Mouse (Mus musculus): ENCODE results near the gene Pdhb. TPM values are rescaled to one million over a fixed set of nuclear protein-coding genes. Genes with fewer than 3 reads are reported as not detected.

Pdhb gene
- total and polyA plus RNA-seq, 3 experiments: 76.1 to 182 (median 79.4) TPM

DNA sequence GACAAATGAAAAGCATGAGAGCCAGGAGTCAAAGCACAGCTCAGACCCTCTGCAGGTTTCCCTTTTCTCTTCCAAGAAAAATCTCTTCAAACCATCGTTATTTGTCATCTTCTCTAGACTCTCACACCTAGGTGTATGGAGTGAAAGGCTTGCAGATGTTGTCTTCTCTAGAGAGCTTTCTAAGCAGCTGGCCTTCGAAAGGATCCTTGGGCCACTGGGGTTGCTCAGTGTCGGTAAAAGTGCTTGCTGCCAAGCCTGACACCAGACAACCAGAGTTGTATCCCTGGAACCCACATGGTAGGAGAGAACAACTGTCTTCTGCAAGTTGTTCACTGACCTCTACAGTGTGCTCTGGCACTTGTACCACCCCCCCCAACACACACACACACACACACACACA lies 13.7 kb downstream of the Pdhb start:
- no peak for DNase-seq (ENCODE audit: low spot score)
- no peak for TF ChIP-seq CTCF (IDR thresholded peaks at IDR 0.05; ENCODE audit: low read depth, low read length)
- Histone ChIP-seq H3K4me1 (ENCODE audit: insufficient read depth, low read depth, low read length) (no peaks in the 10 kb centered on the region), H3K36me3 (replicated peaks) (peaks cover 34% of the 10 kb centered on the region), H3K27me3 (ENCODE audit: insufficient read depth, low read length) (no peaks in the 10 kb centered on the region), H3K4me3 (ENCODE audit: low read depth, low read length) (no peak overlapping the region), H3K9me3 (replicated peaks) (no peaks in the 10 kb centered on the region)
- ATAC-seq (ENCODE audit: extremely low read depth, insufficient number of reproducible peaks, low FRiP score, poor library complexity, severe bottlenecking): no peak

DNA sequence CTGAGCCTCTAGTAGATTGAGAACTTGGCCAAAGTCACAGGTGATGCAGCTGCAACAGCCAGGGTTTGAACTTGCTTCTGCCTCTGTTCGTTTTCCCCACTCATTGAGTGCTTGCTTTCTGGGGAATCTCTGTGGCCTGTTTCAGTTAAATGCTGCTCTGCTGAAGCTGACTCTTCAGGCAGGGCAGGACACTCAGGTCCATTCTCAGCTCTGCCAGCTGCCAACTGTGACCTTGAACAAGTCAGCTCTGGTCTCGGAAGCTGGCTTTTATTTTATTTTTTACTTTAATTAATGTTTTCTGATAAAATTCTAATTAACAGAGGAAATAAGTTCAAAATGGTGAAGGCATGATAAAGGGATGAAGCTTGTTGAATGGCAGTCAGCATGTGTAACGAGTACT lies 14.1 kb downstream of the Pdhb start:
- ATAC-seq (ENCODE audit: extremely low read depth, insufficient number of reproducible peaks, low FRiP score, poor library complexity, severe bottlenecking): no peak
- no peaks in the 10 kb centered on the region for H3K4me1 ChIP-seq (ENCODE audit: insufficient read depth, low read depth, low read length)
- H3K27me3 ChIP-seq (ENCODE audit: insufficient read depth, low read length): no peaks in the 10 kb centered on the region

DNA sequence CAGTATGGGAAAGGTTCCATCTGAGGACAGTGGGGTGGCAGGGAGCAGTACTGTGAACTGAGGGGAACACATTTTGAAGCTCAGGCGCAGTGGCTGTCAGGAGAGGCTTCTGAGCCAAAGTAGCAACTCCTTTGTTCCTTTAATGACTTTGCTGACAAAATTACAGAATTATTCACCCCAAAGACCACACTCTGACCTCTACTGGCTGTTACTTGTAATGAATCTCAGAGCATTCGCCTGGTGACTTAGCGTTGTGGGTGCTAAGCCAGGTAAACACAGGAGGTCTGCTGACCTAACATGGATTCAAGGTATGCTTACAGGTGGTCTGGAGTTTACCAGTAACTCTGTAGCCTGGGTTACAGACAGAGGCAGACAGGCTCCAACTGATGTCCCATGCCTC lies 15.9 kb downstream of the Pdhb start:
- H3K4me3 ChIP-seq (ENCODE audit: low read depth, low read length): no peak overlapping the region
- ATAC-seq (ENCODE audit: extremely low read depth, insufficient number of reproducible peaks, low FRiP score, poor library complexity, severe bottlenecking): peak; percentile 40; the same call in 1 of the 2 replicates
- DNase-seq (ENCODE audit: low spot score): no peak
- TF ChIP-seq GATA1 (IDR thresholded peaks at IDR 0.05; ENCODE audit: borderline replicate concordance, low read length): no peak
- no peaks in the 10 kb centered on the region for H3K9me3 ChIP-seq (replicated peaks)
- no peaks in the 10 kb centered on the region for H3K27me3 ChIP-seq (ENCODE audit: insufficient read depth, low read length)
- peaks cover 24% of the 10 kb centered on the region for H3K36me3 ChIP-seq (replicated peaks)
- no peaks in the 10 kb centered on the region for H3K4me1 ChIP-seq (ENCODE audit: insufficient read depth, low read depth, low read length)

More for the DNA sequence above, 14.1 kb downstream of the Pdhb start:
- no peak for DNase-seq (ENCODE audit: low spot score)
- Histone ChIP-seq H3K9me3 (replicated peaks) (no peaks in the 10 kb centered on the region), H3K4me3 (ENCODE audit: low read depth, low read length) (no peak overlapping the region), H3K36me3 (replicated peaks) (peaks cover 30% of the 10 kb centered on the region)
- TF ChIP-seq CTCF (IDR thresholded peaks at IDR 0.05; ENCODE audit: low read depth, low read length) (no peak), POLR2AphosphoS5 (IDR thresholded peaks at IDR 0.05; ENCODE audit: insufficient replicate concordance, low read depth, low read length) (no peak)

GRCm38 (mm10) chr14:8154072-8154471 lies 18.8 kb downstream of the Pdhb start:
- H3K4me1 ChIP-seq (ENCODE audit: insufficient read depth, low read depth, low read length): no peaks in the 10 kb centered on the region
- no peaks in the 10 kb centered on the region for H3K9me3 ChIP-seq (replicated peaks)
- no peak for DNase-seq (ENCODE audit: low spot score)
- H3K27me3 ChIP-seq (ENCODE audit: insufficient read depth, low read length): no peaks in the 10 kb centered on the region
- ATAC-seq (ENCODE audit: extremely low read depth, insufficient number of reproducible peaks, low FRiP score, poor library complexity, severe bottlenecking): no peak
- H3K4me3 ChIP-seq (ENCODE audit: low read depth, low read length): no peak overlapping the region
- peaks cover 22% of the 10 kb centered on the region for H3K36me3 ChIP-seq (replicated peaks)
- TF ChIP-seq TAL1 (conservative IDR thresholded peaks at IDR 0.05; ENCODE audit: low read depth, low read length) (no peak), POLR2AphosphoS5 (IDR thresholded peaks at IDR 0.05; ENCODE audit: insufficient replicate concordance, low read depth, low read length) (no peak), GATA2 (IDR thresholded peaks at IDR 0.05; ENCODE audit: borderline replicate concordance, low read depth, low read length) (no peak), CTCF (IDR thresholded peaks at IDR 0.05; ENCODE audit: low read depth, low read length) (no peak), GATA1 (IDR thresholded peaks at IDR 0.05; ENCODE audit: borderline replicate concordance, low read length) (no peak)

- Histone ChIP-seq H3K9me3 (replicated peaks) (no peaks in the 10 kb centered on the region), H3K4me1 (ENCODE audit: insufficient read depth, low read depth, low read length) (no peaks in the 10 kb centered on the region), H3K27me3 (ENCODE audit: insufficient read depth, low read length) (no peaks in the 10 kb centered on the region), H3K4me3 (ENCODE audit: low read depth, low read length) (no peak overlapping the region), H3K36me3 (replicated peaks) (peaks cover 29% of the 10 kb centered on the region)
- DNase-seq (ENCODE audit: low spot score) (no peak), ATAC-seq (ENCODE audit: extremely low read depth, insufficient number of reproducible peaks, low FRiP score, poor library complexity, severe bottlenecking) (no peak)
- no peak for TF ChIP-seq CTCF (IDR thresholded peaks at IDR 0.05; ENCODE audit: low read depth, low read length)
- no peak for TF ChIP-seq GATA2 (IDR thresholded peaks at IDR 0.05; ENCODE audit: borderline replicate concordance, low read depth, low read length)
- no peak for TF ChIP-seq TAL1 (conservative IDR thresholded peaks at IDR 0.05; ENCODE audit: low read depth, low read length)
- no peak for TF ChIP-seq POLR2AphosphoS5 (IDR thresholded peaks at IDR 0.05; ENCODE audit: insufficient replicate concordance, low read depth, low read length)
- TF ChIP-seq GATA1 (IDR thresholded peaks at IDR 0.05; ENCODE audit: borderline replicate concordance, low read length): no peak
Measured at GRCm38 (mm10) chr14:8151757-8152156, 21.1 kb downstream of the Pdhb start.

DNA sequence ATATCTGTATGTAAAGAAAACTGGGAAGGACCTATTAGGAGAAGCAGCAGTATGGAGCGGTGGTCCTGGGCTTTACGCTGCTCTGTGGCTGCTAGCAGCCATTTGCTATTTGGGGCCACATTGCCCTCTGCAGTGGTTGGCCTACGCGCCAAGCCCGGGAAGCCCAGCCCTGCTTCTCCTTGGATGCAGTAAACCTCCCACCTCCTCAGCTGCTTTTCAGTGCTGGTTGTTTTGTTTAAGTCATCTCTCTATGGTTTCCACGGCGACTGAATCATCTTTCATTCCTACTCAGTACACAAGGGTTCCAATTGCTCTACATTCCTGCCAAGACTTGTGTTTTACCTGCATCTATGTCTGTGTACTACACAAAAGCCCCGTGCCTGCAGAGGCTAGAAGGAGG lies 24.0 kb downstream of the Pdhb start:
- no peak for TF ChIP-seq CTCF (IDR thresholded peaks at IDR 0.05; ENCODE audit: low read depth, low read length)
- no peak for TF ChIP-seq GATA1 (IDR thresholded peaks at IDR 0.05; ENCODE audit: borderline replicate concordance, low read length)
- no peak for TF ChIP-seq GATA2 (IDR thresholded peaks at IDR 0.05; ENCODE audit: borderline replicate concordance, low read depth, low read length)
- no peak for TF ChIP-seq POLR2AphosphoS5 (IDR thresholded peaks at IDR 0.05; ENCODE audit: insufficient replicate concordance, low read depth, low read length)
- no peak for TF ChIP-seq TAL1 (conservative IDR thresholded peaks at IDR 0.05; ENCODE audit: low read depth, low read length)
- Histone ChIP-seq H3K4me3 (ENCODE audit: low read depth, low read length) (no peak overlapping the region), H3K9me3 (replicated peaks) (no peaks in the 10 kb centered on the region), H3K36me3 (replicated peaks) (peaks cover 48% of the 10 kb centered on the region), H3K4me1 (ENCODE audit: insufficient read depth, low read depth, low read length) (no peaks in the 10 kb centered on the region), H3K27me3 (ENCODE audit: insufficient read depth, low read length) (no peaks in the 10 kb centered on the region)
- no peak for DNase-seq (ENCODE audit: low spot score)
- ATAC-seq (ENCODE audit: extremely low read depth, insufficient number of reproducible peaks, low FRiP score, poor library complexity, severe bottlenecking): no peak

DNA sequence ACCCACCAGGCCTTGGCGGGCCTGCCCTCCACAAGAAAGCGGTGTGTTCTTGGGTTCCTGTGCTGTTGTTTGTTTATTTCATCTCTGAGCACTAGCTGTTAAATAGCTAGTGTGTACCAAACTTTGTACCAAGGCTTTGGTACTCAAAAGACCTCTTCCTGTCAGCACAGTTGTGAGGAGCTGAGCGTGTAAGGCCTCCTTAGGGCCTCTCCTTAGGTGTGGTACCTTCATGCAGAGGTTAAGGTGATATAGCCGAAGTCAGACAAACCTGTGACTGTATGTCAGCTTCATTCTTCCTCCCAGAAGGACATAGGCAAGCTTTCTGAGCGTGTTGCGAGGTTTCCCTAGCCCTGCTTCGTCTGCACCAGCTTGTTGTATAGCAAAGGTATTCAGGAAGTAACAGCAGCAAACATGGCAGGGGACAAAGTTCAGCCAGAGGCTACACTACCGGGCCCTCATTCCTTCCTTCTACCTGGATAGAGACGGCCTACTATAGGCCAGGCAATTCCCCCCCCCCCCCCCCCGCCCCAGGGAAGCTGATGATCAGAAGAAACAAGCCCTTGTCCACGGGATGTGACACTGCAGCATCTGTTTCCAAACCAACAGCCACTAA lies 26.1 kb downstream of the Pdhb start:
- Histone ChIP-seq H3K9me3 (replicated peaks) (no peaks in the 10 kb centered on the region), H3K4me1 (ENCODE audit: insufficient read depth, low read depth, low read length) (no peaks in the 10 kb centered on the region), H3K36me3 (replicated peaks) (peaks cover 39% of the 10 kb centered on the region), H3K4me3 (ENCODE audit: low read depth, low read length) (no peak overlapping the region), H3K27me3 (ENCODE audit: insufficient read depth, low read length) (no peaks in the 10 kb centered on the region)
- ATAC-seq (ENCODE audit: extremely low read depth, insufficient number of reproducible peaks, low FRiP score, poor library complexity, severe bottlenecking) (no peak), DNase-seq (ENCODE audit: low spot score) (no peak)
- TF ChIP-seq GATA1 (IDR thresholded peaks at IDR 0.05; ENCODE audit: borderline replicate concordance, low read length) (no peak), POLR2AphosphoS5 (IDR thresholded peaks at IDR 0.05; ENCODE audit: insufficient replicate concordance, low read depth, low read length) (no peak), TAL1 (conservative IDR thresholded peaks at IDR 0.05; ENCODE audit: low read depth, low read length) (no peak), CTCF (IDR thresholded peaks at IDR 0.05; ENCODE audit: low read depth, low read length) (no peak), GATA2 (IDR thresholded peaks at IDR 0.05; ENCODE audit: borderline replicate concordance, low read depth, low read length) (no peak)

Data from G1E (cell line).